Mouse (Mus musculus): Measurements from ENCODE around the gene Ptar1. TPM values are rescaled to one million over a fixed set of nuclear protein-coding genes. Genes with fewer than 3 reads are reported as not detected.
A peak's percentile ranks its signal among the peaks of the same experiment; 100 is the strongest.

Ptar1 gene
- polyA plus RNA-seq, 1 experiment from 2014 or later: 4.3 TPM

- Histone ChIP-seq H3K4me2 (ENCODE audit: low read length) (no peak overlapping the region), H3K36me3 (ENCODE audit: control insufficient read depth, insufficient read depth, low read length) (no peaks in the 10 kb centered on the region), H3K9ac (ENCODE audit: low read depth, low read length) (no peak overlapping the region), H3K9me3 (replicated peaks; ENCODE audit: control insufficient read depth, low read length, poor library complexity, severe bottlenecking) (no peaks in the 10 kb centered on the region), H3K27me3 (ENCODE audit: control insufficient read depth, insufficient read depth, low read depth, low read length) (no peaks in the 10 kb centered on the region), H3K4me3 (ENCODE audit: low read depth, low read length) (no peak overlapping the region), H3K4me1 (ENCODE audit: control insufficient read depth, insufficient read depth, low read length) (peaks cover 14% of the 10 kb centered on the region), H3K27ac (ENCODE audit: low read length) (no peak overlapping the region)
- WGBS: 40% methylated on average over 5 of the region's 5 CpGs
- no peak for ATAC-seq
Measured at GRCm38 (mm10) chr19:23768864-23769263, 81.6 kb downstream of the Ptar1 start.

DNA sequence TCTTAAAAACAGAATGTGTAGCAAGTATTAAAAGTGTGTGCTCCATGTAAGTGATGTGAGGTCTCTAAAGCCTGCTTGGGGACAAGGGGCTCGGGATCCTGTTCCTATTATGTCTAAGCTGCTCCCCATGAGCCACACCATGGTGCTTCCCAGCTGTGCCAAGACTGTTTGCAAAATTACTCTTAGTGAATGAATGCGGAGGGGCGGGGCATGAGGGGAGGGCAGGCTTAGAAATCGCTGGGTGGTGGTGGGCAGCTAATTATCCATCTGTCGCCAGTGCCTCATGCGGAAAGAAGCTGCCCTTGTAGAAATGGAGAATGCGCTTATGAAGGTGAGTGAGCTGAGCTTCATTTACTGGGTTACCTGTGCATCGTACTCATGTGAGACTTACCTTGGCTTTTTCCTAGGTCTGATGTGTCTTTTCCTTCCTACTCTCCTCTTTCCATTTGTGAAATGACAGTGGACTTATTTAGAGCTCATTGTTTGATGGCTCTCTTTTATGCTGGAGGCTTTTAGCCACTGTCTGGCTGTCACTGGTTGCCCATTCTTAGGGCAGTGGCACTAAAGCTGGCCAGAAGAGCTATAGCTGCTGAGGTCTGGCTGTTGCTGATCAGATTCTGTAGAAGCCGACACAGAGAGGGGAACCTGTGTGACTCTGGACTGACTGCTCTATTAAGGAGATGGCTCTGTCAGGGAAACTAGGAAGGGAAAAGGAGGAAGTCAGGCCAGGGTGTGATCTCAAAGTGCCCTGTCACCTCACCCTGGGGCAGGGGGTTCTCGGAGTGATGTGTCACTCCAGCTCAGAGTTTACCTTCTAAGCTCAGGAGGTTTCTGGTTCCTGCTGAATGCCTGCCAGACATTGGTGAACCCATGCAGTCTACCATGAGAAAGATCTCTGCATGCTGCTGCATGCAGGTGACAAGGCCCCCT is 83.5 kb downstream of the Ptar1 start:
- Histone ChIP-seq H3K4me2 (ENCODE audit: low read length) (no peak overlapping the region), H3K27me3 (ENCODE audit: control insufficient read depth, insufficient read depth, low read depth, low read length) (no peaks in the 10 kb centered on the region), H3K27ac (ENCODE audit: low read length) (no peak overlapping the region), H3K36me3 (ENCODE audit: control insufficient read depth, insufficient read depth, low read length) (no peaks in the 10 kb centered on the region), H3K4me3 (ENCODE audit: low read depth, low read length) (no peak overlapping the region), H3K9ac (ENCODE audit: low read depth, low read length) (no peak overlapping the region), H3K9me3 (replicated peaks; ENCODE audit: control insufficient read depth, low read length, poor library complexity, severe bottlenecking) (no peaks in the 10 kb centered on the region), H3K4me1 (ENCODE audit: control insufficient read depth, insufficient read depth, low read length) (peaks cover 10% of the 10 kb centered on the region)
- peak; percentile 23; the same call in 1 of the 2 replicates for ATAC-seq
- 23% methylated on average over 10 of the region's 10 CpGs for WGBS

DNA sequence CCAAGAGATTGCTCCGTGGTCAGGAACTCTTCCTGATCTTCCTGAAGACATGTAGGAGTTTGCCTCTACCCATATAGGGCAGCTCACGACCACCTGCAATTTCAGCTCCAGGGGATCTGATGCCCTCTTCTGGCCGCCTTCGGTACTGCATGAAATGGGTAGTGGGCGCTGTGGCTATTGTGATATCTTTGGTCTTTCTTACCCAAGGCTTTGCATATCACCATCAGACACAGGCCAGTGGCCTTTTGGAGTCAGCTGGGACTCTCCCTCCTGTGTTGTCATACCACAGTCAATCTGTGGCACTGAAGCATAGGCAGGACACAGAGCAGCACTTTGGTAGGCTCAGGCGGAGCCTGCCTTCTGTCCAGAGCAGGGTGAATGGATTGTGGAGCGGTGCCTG is 84.7 kb downstream of the Ptar1 start:
- ATAC-seq: no peak
- WGBS: 74% methylated on average over 7 of the region's 7 CpGs

GRCm38 (mm10) chr19:23775356-23775755 is 88.1 kb downstream of the Ptar1 start:
- ATAC-seq: no peak; the same call in 1 of the 2 replicates
- no peaks in the 10 kb centered on the region for H3K36me3 ChIP-seq (ENCODE audit: control insufficient read depth, insufficient read depth, low read length)
- H3K27ac ChIP-seq (ENCODE audit: low read length): no peak overlapping the region
- H3K27me3 ChIP-seq (ENCODE audit: control insufficient read depth, insufficient read depth, low read depth, low read length): no peaks in the 10 kb centered on the region
- H3K4me1 ChIP-seq (ENCODE audit: control insufficient read depth, insufficient read depth, low read length): peaks cover 7% of the 10 kb centered on the region
- no peak overlapping the region for H3K9ac ChIP-seq (ENCODE audit: low read depth, low read length)
- H3K4me2 ChIP-seq (ENCODE audit: low read length): no peak overlapping the region
- no peaks in the 10 kb centered on the region for H3K9me3 ChIP-seq (replicated peaks; ENCODE audit: control insufficient read depth, low read length, poor library complexity, severe bottlenecking)
- no peak overlapping the region for H3K4me3 ChIP-seq (ENCODE audit: low read depth, low read length)
- WGBS: 62% methylated on average over 6 of the region's 6 CpGs

More for the DNA sequence above, 84.7 kb downstream of the Ptar1 start:
- no peak overlapping the region for H3K9ac ChIP-seq (ENCODE audit: low read depth, low read length)
- H3K27ac ChIP-seq (ENCODE audit: low read length): no peak overlapping the region
- H3K36me3 ChIP-seq (ENCODE audit: control insufficient read depth, insufficient read depth, low read length): no peaks in the 10 kb centered on the region
- H3K27me3 ChIP-seq (ENCODE audit: control insufficient read depth, insufficient read depth, low read depth, low read length): no peaks in the 10 kb centered on the region
- peaks cover 10% of the 10 kb centered on the region for H3K4me1 ChIP-seq (ENCODE audit: control insufficient read depth, insufficient read depth, low read length)
- no peak overlapping the region for H3K4me3 ChIP-seq (ENCODE audit: low read depth, low read length)
- H3K4me2 ChIP-seq (ENCODE audit: low read length): no peak overlapping the region
- no peaks in the 10 kb centered on the region for H3K9me3 ChIP-seq (replicated peaks; ENCODE audit: control insufficient read depth, low read length, poor library complexity, severe bottlenecking)

- H3K27me3 ChIP-seq (ENCODE audit: control insufficient read depth, insufficient read depth, low read depth, low read length): no peaks in the 10 kb centered on the region
- H3K27ac ChIP-seq (ENCODE audit: low read length): no peak overlapping the region
- H3K9me3 ChIP-seq (replicated peaks; ENCODE audit: control insufficient read depth, low read length, poor library complexity, severe bottlenecking): no peaks in the 10 kb centered on the region
- H3K4me3 ChIP-seq (ENCODE audit: low read depth, low read length): no peak overlapping the region
- H3K4me1 ChIP-seq (ENCODE audit: control insufficient read depth, insufficient read depth, low read length): peaks cover 9% of the 10 kb centered on the region
- H3K4me2 ChIP-seq (ENCODE audit: low read length): no peak overlapping the region
- no peak overlapping the region for H3K9ac ChIP-seq (ENCODE audit: low read depth, low read length)
- H3K36me3 ChIP-seq (ENCODE audit: control insufficient read depth, insufficient read depth, low read length): no peaks in the 10 kb centered on the region
- ATAC-seq: no peak
Measured at GRCm38 (mm10) chr19:23779130-23779529, 91.9 kb downstream of the Ptar1 start.

- no peak overlapping the region for H3K4me3 ChIP-seq (ENCODE audit: low read depth, low read length)
- H3K4me1 ChIP-seq (ENCODE audit: control insufficient read depth, insufficient read depth, low read length): peaks cover 18% of the 10 kb centered on the region
- 90% methylated on average over 4 of the region's 4 CpGs for WGBS
- no peaks in the 10 kb centered on the region for H3K9me3 ChIP-seq (replicated peaks; ENCODE audit: control insufficient read depth, low read length, poor library complexity, severe bottlenecking)
- ATAC-seq: no peak
- no peaks in the 10 kb centered on the region for H3K36me3 ChIP-seq (ENCODE audit: control insufficient read depth, insufficient read depth, low read length)
- no peak overlapping the region for H3K27ac ChIP-seq (ENCODE audit: low read length)
- no peaks in the 10 kb centered on the region for H3K27me3 ChIP-seq (ENCODE audit: control insufficient read depth, insufficient read depth, low read depth, low read length)
- H3K9ac ChIP-seq (ENCODE audit: low read depth, low read length): no peak overlapping the region
- no peak overlapping the region for H3K4me2 ChIP-seq (ENCODE audit: low read length)
Measured at GRCm38 (mm10) chr19:23780105-23780504, 92.9 kb downstream of the Ptar1 start.

Other genes starting within 250 kb of the Ptar1 start
- gene Mamdc2, start 239.0 kb upstream of the Ptar1 start, polyA plus RNA-seq (2015; fragmentation: Nextera tagmentation; extraction: Ambion mirVana): 2.4 and 4.2 TPM in 2 replicates
- gene 1700028P14Rik, start 34.6 kb upstream of the Ptar1 start, polyA plus RNA-seq (2015; fragmentation: Nextera tagmentation; extraction: Ambion mirVana): 1.9 and 2.9 TPM in 2 replicates
- 10.9 and 12.3 TPM in 2 replicates for gene Apba1, start 71.5 kb downstream of the Ptar1 start, polyA plus RNA-seq (2015; fragmentation: Nextera tagmentation; extraction: Ambion mirVana)